Mouse (Mus musculus): ENCODE measurements around the gene 1700088E04Rik.
A peak's percentile ranks its signal among the peaks of the same experiment; 100 is the strongest.

Gene 1700088E04Rik

GRCm38 (mm10) chr15:79140866-79141565 is at the start of gene 1700088E04Rik, which contains the start of gene Polr2f:
1700088E04Rik (minus strand) TSS chr15:79141253.
Polr2f (plus strand) TSS chr15:79141009.
- DNase-seq (ENCODE audit: low spot score in 2 of 2), result peak; percentile 83 to 94

DNA sequence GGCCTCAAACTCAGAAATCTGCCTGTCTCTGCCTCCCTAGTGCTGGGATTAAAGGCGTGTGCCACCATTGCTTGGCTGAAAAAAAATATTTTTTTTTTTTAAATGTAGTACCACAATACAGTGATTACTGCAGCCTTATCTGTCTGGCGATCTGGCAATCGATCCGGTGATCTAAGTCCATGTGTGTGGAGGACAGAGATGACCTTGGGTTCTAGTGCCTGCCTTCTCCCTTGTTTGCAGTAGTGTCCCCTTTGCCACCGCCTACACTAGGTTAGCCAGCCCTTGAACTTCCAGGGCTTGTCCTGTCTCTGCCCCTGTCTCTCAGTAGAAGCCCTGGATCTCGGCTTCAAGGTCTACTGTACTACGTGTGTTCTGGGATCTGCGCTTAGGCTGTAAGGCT is 46.8 kb upstream of the 1700088E04Rik start:
- DNase-seq (ENCODE audit: low spot score in 2 of 2), result no peak

DNA sequence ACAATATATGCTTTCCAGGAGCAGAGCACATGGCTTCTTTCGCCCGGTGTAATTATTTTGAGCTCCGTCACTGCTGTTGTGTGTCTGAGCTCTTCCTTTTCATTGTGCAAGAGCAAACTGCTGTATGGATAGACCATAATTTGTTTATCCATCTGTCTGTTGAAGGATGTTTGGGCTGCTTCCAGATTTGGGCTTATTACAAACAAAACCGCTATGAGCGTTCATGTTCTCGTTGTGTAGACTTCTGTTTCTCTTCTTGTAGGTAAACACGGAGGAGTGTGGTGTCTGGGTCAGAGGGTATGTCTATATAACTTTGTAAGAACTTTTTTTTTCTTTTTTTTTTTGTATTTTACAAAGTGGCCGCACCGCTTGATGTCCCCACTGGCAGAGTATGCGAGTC is 44.2 kb upstream of the 1700088E04Rik start:
- no peak for DNase-seq (ENCODE audit: low spot score in 2 of 2)

- no peak for DNase-seq (ENCODE audit: low spot score in 2 of 2)
Measured at GRCm38 (mm10) chr15:79176905-79177304, 35.9 kb upstream of the 1700088E04Rik start.

- no peak for DNase-seq (ENCODE audit: low spot score in 2 of 2)
Measured at GRCm38 (mm10) chr15:79166712-79167111, 25.7 kb upstream of the 1700088E04Rik start.

DNA sequence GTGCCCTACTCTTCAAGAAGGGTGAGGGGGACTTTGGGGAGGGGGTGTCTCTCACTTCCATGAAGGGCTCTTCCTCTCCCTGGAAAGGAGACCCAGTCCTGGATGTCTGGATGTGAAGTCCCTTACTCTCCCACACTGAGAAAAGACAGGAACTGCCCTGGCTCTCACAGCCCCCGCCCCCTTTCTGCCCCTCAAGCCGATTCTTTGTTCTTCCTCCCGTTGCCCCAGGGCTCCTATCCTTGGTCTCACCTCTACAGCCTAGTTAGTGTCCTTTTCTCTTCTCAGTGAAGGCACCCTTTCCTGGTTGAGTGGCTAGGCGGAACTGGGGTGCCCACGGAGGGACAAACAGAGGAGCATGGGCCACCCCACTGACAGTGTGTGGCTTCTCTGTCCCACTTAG is 24.1 kb upstream of the 1700088E04Rik start, which contains the start of gene Sox10:
Gene Sox10 (minus strand): TSS at position 101 of the 400 bp plus-strand sequence.
- DNase-seq (ENCODE audit: low spot score in 2 of 2), result no peak

GRCm38 (mm10) chr15:79164251-79164650 is 23.2 kb upstream of the 1700088E04Rik start:
- DNase-seq (ENCODE audit: low spot score in 2 of 2), result no peak

DNA sequence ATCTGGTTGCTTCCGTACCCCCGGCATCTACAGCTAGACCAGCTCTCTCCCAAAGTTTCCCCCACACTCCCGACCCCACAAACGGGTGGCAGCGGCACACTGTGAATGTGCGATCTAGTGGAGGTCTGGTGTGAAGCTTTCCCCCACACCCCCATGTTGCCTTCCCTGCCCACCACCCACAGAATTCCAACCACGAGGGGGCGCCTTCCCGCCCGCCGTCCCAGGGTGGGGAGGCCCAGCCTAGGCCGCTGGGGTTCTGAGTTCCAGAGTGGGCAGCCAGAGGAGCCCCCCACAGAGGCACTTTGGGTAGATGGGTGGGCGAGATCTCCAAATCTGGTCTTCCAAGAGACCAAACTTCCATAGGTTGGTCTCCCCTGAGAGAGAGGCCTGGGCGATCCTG is 21.8 kb upstream of the 1700088E04Rik start:
- no peak for DNase-seq (ENCODE audit: low spot score in 2 of 2)

GRCm38 (mm10) chr15:79162301-79162700 is 21.2 kb upstream of the 1700088E04Rik start:
- DNase-seq (ENCODE audit: low spot score in 2 of 2), result no peak

DNA sequence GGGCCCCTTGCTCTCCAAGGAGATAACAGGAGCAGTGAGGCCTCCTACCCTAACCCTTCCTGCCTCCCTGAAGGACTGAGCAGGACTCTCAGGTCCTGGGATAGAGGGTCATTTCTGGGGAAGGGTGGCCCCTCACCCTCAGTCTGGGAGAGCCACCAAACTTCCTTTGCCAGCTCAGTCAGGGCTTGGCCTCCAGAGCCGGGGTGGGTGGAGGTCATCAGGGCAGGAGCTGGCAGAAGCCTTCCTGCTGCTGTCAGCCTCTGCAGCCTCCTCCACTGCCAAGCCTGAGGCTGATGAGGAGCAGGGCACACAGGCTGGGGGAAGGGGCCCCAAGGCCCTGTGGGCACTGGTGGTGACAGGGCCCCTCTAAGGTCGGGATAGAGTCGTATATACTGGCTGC is 14.5 kb upstream of the 1700088E04Rik start:
- no peak for DNase-seq (ENCODE audit: low spot score in 2 of 2)

DNA sequence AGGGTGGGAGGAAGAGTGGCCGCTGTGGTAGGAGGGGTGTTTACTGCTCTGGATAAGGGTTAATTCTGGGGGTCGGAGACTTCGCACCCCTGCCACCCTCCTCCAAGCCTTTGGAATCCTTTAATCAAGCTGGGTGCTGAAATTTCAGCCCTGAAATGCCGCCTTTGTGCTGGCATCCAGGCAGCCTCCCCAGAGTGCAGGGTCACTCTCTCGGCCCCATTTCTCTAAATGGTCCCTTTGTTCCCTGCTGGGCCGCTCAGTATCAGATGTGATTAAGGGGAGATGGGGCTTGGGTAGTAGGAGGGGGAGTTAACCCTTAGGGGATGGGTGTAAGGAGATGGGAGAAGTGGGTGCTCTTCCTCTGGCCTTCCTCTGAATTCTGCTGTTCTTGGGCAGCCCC is 11.7 kb upstream of the 1700088E04Rik start:
- no peak for DNase-seq (ENCODE audit: low spot score in 2 of 2)

- no peak for DNase-seq (ENCODE audit: low spot score in 2 of 2)
Measured at GRCm38 (mm10) chr15:79151881-79152280, 10.8 kb upstream of the 1700088E04Rik start.

DNA sequence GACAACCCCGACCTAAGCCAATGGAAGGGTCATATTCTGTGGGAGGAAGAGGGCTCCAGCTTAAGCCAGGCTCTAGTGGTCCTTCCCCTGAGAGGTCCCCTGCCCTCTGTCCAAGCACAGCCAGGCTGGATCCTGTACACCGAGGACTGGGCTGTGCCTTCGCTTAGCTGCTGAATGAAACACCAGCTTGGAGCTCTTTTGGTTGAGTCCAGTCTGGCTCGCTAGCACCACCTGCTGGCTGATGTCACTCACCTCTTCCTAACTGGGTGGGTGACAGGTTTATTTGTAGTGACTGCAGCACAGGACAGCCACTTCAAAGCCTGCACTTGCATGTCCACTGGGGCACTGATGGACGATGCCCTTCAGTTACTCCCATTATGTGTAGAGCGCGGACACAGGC is 7.5 kb upstream of the 1700088E04Rik start:
- peak; percentile 76 to 86 for DNase-seq (ENCODE audit: low spot score in 2 of 2)

- no peak for DNase-seq (ENCODE audit: low spot score in 2 of 2)
Measured at GRCm38 (mm10) chr15:79145522-79145921, 4.5 kb upstream of the 1700088E04Rik start.

GRCm38 (mm10) chr15:79144021-79144420 is 3.0 kb upstream of the 1700088E04Rik start:
- no peak for DNase-seq (ENCODE audit: low spot score in 2 of 2)

GRCm38 (mm10) chr15:79143316-79143715 is 2.3 kb upstream of the 1700088E04Rik start:
- DNase-seq (ENCODE audit: low spot score in 2 of 2), result no peak

- no peak for DNase-seq (ENCODE audit: low spot score in 2 of 2)
Measured at GRCm38 (mm10) chr15:79141566-79141917, 489 bp upstream of the 1700088E04Rik start.

DNA sequence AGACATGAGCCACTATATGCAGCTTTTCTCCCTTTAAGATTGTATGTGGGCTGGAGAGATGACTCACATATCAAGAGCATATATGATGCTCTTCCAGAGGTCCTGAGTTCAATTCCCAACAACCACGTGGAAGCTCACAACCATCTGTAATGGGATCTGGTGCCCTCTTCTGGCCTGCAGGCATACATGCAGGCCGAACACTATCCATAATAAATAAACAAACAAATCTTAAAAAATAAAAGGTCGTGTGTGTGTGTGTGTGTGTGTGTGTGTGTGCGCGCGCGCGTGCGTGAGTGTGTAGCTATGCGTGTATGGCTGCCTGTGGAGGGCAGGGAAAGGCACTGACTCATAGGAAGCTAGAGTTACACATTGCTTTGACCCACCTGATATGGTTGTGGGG is 1.4 kb downstream of the 1700088E04Rik start:
- no peak for DNase-seq (ENCODE audit: low spot score in 2 of 2)

DNA sequence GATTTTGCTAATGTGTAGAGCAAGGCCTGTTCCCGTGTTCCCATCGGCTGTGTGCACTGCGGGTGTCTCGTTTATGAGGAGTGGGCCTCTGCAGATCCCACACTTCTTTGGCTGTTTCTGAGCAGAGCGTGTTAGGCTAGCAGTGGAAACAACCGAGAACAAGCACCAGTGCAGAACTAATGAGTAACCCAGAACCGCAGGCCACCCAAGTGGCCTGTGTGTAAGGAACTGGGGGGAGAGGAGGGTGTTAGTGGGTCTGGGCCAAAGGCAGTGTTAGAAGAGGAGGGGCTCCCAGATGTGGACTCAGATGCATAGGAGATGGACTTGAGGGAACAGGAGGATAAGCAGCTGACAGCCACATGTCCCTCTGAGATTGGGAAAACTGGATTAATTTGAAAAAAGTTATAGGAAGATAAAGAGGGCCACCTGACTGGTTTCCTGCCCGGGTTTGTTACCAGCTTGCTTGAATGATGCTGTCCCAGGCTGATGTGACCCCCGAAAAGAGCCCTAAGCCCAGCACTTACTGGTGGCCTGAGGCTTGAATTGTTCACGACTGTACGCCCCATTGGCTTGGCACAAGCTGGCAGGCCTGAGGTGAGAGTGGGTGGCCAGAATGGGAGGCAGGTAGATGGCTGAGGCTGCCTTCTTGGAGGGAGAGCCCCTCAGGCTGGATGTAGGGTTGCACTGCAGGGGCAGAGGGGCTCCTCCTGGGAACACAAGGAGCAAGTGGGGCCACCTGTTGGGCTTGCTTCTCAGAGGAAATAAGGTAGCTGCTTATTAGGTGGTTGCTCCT is 5.1 kb downstream of the 1700088E04Rik start:
- DNase-seq (ENCODE audit: low spot score in 2 of 2), result no peak

DNA sequence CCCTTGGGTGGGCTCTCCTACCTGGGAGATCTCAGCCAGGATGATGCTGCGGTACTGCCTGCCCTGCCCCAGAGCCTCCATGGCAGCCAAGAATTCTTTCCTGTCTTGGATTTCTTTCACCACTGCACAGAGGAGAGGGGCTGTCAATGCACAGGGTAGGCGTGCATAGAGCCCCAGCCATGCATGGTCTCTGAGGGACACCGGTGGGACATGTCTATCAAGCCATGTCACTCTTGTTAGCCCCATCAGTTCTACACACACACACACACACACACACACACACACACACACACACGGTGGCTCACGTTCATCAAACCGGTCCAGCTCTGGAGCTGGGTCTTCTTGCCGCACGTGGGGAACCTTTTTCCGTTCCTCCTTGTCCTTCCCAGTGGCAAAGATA is 5.7 kb downstream of the 1700088E04Rik start:
- DNase-seq (ENCODE audit: low spot score in 2 of 2), result no peak

GRCm38 (mm10) chr15:79134496-79135270 is 6.4 kb downstream of the 1700088E04Rik start:
- no peak for DNase-seq (ENCODE audit: low spot score in 2 of 2)

- DNase-seq (ENCODE audit: low spot score in 2 of 2), result no peak
Measured at GRCm38 (mm10) chr15:79133191-79133661, 7.8 kb downstream of the 1700088E04Rik start.
